Mouse (Mus musculus): ENCODE measurements around the gene Tmod3.
"Not testable (repeated sequence)": the region's sequence is repeated elsewhere in the genome, so short reads cannot be mapped to it uniquely, and the experiment has no call there.

Tmod3 gene

DNA sequence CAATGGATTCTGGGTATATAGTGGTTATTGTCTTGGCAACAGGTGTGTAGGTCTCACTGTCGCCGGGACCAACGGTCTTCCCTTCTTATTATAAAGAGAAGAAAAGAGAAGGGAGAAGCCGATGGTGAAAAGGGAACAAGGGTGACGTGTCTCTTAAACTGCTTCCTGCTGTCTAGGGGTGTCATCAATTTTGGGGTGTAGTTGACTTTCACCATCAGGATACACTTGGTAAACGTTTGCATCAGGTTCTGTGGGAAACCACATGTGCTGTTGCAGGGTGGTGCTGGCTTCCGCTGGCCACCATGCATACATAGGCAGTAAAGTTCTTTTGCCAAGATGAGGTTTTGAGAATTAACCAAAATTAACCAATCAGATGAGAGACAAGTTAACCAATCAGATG, 71.2 kb downstream of the Tmod3 start:
- DNase-seq = not testable (repeated sequence)

DNA sequence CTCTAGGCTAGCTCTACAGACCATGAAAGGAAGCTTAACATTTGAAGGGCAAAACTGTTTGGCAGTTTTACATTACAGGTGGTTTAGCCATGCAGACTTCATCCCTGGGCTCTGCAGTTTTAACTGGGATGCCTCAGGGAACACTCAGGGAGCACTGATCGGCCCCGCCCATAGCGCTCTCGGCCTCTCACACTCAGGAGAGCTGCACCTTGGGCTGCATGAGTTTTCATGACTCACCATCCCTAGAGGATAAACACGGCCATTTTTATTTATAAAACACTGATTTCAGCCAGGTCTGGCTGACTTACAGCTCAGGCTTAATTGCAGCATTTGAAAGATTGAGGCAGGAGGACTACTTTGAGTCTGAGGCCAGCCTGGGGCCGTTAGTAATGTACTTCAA, 74.2 kb downstream of the Tmod3 start:
- DNase-seq = no peak

- DNase-seq = no peak
These were observed 78.9 kb downstream of the Tmod3 start for GRCm38 (mm10) chr9:75480536-75481075.

DNA sequence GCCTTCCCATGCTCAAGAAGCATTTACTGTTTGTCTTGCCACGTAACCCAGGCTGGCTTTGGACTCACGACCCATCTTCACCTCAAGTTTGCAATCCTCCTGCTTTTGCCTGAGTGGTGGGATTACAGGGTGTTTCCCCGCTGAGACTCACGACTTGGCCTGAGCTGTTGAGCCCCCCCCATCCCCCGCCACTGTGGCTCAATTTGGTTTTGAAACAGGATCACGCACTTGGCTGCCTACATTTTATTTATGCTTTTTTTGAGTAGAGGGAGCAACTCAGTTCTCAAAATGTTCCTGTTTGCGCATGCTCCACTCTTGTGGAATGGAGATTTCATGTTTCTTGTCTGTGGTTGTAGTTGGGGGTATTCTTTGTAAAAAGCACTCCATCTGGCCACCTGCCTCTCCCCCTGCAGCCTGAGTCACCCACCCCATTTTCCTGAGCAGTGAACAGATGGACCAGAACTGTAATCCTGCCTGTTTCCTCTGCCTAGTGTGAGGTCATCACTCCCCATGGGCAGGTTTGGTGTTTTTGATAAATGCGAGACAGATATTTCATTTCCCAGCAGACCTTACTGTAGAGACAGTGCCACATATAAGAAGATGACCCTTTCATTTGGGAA, 80.2 kb downstream of the Tmod3 start:
- no peak for DNase-seq

DNA sequence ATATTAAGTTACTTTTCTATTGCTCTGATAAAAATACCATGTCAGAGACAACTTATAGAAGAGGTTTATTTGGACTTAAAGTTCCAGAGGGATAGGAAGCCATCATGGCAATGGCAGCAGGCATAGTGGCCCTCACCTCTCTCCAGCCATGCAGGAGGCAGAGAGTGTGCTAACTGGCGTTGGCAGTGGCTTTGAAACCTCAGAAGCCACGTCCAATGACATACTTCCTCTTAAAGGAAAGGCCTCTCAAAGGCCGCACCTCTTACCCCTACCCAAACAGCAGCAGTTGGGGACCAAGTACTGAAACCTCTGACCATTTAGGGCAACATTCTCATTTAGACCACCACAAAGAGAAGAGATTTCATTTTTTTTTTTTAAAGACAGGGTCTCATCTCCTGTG, 82.2 kb downstream of the Tmod3 start:
- DNase-seq = no peak

- DNase-seq = no peak
These were observed 91.2 kb downstream of the Tmod3 start for GRCm38 (mm10) chr9:75468297-75468696.

- no peak for DNase-seq
These were observed 91.9 kb downstream of the Tmod3 start for GRCm38 (mm10) chr9:75467581-75467980.

DNA sequence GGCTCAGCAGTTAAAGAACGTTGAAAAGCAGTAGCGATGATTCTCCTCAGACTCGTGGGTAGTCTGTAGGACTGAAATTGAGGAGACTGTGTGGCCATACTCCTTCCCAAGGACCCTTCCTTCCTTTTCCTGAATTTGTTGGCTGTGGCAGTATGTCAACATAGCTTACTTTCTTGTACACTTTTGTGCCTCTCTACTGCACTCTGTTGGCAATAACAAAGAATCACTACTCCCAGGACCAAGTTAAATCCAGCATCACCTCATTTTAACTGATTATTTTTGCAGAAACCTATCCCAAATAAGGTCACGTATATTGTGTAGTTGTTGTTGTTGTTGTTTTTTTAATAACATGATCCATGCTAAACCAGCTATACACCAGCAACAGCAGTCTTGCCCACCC, 92.8 kb downstream of the Tmod3 start:
- no peak for DNase-seq

DNA sequence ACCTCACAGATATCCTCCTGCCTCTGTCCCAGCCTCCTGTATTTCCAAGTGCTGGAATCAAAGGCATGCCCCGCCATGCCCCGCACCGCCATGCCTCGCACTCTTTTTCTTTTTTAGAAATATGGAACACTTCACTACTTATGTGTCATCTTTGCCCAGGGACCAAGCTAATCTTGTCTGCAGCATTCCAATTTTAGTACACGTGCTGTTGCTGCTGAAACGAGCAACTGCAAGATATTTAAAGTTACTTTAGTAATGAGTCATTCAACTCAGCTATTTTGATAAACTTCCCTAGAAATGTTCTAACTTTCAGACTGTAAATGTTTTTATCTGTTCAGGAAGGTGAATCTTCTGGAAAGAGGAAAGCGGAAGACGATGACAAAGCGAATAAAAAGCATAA, 93.6 kb downstream of the Tmod3 start:
- no peak for DNase-seq

- no peak for DNase-seq
These were observed 96.3 kb downstream of the Tmod3 start for GRCm38 (mm10) chr9:75463050-75463660.

GRCm38 (mm10) chr9:75455684-75456083, 103.8 kb downstream of the Tmod3 start:
- DNase-seq = no peak

DNA sequence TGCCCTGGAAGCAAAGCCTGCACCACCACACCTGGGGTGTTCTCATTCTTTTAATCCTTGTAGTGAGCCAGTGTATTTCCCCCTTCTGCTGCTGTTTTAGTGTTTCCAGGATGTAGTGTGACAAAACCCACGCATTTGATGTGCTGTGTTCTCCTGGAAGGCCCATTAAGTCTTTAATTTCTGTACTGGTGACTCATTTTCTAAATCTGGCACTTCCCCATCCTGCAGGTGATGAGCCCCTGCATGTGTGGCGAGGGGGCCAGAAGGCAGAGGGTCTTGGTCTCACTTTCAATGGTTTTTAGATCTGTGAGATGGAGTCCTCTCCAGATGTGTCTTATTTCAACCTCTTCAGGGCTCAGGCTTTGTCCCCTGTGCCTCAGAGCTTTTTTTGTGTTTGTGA, 105.5 kb downstream of the Tmod3 start:
- DNase-seq = no peak

DNA sequence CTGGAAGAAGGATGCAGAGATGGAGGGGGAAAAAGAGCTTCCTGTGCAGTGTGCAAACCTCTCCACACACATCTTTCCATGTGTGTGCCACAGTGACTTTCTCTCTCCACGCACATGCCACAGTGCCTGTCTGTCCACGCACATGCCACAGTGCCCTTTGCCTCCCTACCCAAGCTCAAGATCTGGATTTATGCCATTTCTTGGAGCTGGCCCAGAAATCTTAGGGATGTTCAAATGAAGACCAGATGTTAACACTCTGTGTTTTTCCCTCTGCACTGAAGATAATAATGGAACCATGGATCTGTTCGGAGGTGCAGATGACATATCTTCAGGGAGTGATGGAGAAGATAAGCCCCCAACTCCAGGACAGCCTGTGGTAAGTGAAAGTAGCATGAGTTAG, 111.4 kb downstream of the Tmod3 start:
- no peak for DNase-seq

Data from kidney, adult 11 months (tissue).